Mouse (Mus musculus) liver, embryonic 13.5 days (tissue): ENCODE data around the gene Vps36. TPM values are rescaled to one million over a fixed set of nuclear protein-coding genes. Genes with fewer than 3 reads are reported as not detected.

Source experiments
- ATAC-seq: fragments of 200-750 bp; cut with Nextera tagmentation; 2 replicates; pipeline ENCODE4 v1.8.0; 2017; ENCODE audit warnings: low read depth, mild to moderate bottlenecking, moderate number of reproducible peaks, moderate library complexity
- DNase-seq: peaks from one replicate; pipeline ENCODE4 v3.0.0; 2022
- H3K27ac ChIP-seq: fragments of 300-500 bp; sonication (generic); 2 replicates; pipeline ENCODE4 v1.5.1; 2015; ENCODE audit warnings: moderate library complexity, mild to moderate bottlenecking, inconsistent platforms
- H3K27me3 ChIP-seq: fragments of 300-500 bp; sonication (generic); 2 replicates; pipeline ENCODE4 v1.6.1; 2015; ENCODE audit warnings: mild to moderate bottlenecking, inconsistent platforms
- H3K36me3 ChIP-seq: fragments of 300-500 bp; sonication (generic); 2 replicates; pipeline ENCODE4 v1.6.1; 2015; ENCODE audit warnings: mild to moderate bottlenecking, inconsistent platforms
- H3K4me1 ChIP-seq: fragments of 300-500 bp; sonication (generic); replicated peaks from 2 replicates; pipeline ENCODE4 v1.6.1; 2015; ENCODE audit warnings: inconsistent platforms
- H3K4me2 ChIP-seq: fragments of 300-500 bp; sonication (generic); 2 replicates; pipeline ENCODE4 v1.6.1; 2015; ENCODE audit warnings: inconsistent platforms, mild to moderate bottlenecking, moderate library complexity
- H3K4me3 ChIP-seq: fragments of 300-500 bp; sonication (generic); replicated peaks from 2 replicates; pipeline ENCODE4 v1.5.1; 2015; ENCODE audit warnings: mild to moderate bottlenecking, inconsistent platforms
- H3K9ac ChIP-seq: fragments of 300-500 bp; sonication (generic); 2 replicates; pipeline ENCODE4 v1.6.1; 2015; ENCODE audit warnings: mild to moderate bottlenecking, inconsistent platforms
- H3K9me3 ChIP-seq: fragments of 300-500 bp; sonication (generic); replicated peaks from 2 replicates; pipeline ENCODE4 v1.6.1; 2016; ENCODE audit warnings: inconsistent platforms
- WGBS: fragments of 180-500 bp; shearing (Covaris S2); methylation state at CpG from one replicate; pipeline ENCODE4 v1.1.7; 2015; ENCODE audit not compliant: insufficient replicate concordance; 5-methylcytosine and 5-hydroxymethylcytosine counted together
- polyA plus RNA-seq: library from polyadenylated mRNA; unstranded; fragments of >200 nt; fragmentation: Nextera tagmentation; extraction: Ambion mirVana; gene quantifications from 2 replicates; pipeline ENCODE4 v1.2.1, GENCODE M21; 2015

The Vps36 gene
- polyA plus RNA-seq, 1 experiment from 2014 or later: 11.5 TPM

DNA sequence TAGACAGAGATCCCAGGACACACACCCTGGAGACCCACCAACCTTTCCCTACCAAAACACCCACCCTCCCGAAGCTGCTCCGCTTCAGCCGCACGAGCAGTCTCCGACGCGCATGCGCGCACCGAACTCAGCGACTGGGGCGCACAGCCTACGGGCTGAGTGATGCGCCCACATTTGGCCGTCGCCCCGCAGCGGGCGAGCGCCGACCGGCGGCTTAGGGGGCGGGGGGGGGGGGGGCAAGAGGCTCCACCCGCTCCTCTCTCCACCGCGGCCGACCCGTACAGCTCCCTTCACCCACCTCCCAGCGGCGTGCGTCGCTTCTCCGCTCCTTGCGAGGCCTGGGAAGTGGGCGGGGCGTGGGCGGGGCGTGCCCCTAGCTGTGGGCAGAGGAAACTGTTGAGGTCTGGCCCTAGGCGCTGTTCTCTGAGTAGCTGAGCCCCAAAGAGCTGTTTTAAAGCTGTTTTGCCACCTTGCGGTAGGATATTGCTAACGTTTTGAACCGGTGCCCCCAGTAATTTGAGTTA is 26.5 kb upstream of the Vps36 start, which contains the start of gene Nek3:
Gene Nek3, minus strand, starts transcription at position 356 of the 524 bp plus-strand sequence.
- Histone ChIP-seq H3K4me1 (peaks cover 17% of the 10 kb centered on the region), H3K36me3 (peaks cover 35% of the 10 kb centered on the region), H3K27ac (peak within 1 kb of the TSS; percentile 45; the same call in 1 of the 2 replicates), H3K27me3 (no peaks in the 10 kb centered on the region), H3K4me2 (peak within 1 kb of the TSS; percentile 75), H3K4me3 (peak within 1 kb of the TSS; percentile 71), H3K9me3 (no peaks in the 10 kb centered on the region), H3K9ac (peak within 1 kb of the TSS; percentile 70)
- 0% methylated on average over 42 of the region's 43 CpGs for WGBS
- peak; percentile 81 for DNase-seq
- peak; percentile 98 for ATAC-seq

DNA sequence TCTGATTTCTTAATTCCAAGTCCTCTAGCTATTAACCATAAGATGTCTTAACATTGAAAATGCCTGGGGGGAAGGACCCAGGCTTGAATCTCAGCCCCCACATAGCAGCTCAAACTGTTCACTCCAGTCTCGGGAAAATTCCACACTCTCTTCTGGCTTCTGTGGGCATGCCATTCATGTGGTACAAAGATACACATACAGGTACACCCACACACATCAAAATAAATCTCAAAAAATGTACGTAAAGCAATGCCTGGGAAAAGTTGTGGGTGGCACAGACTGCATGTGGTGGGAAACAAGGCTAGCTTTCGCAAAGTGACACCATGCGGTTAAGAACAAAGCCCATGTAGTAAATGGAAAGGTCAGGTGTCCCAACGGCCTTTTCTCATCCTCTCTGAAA is 23.4 kb upstream of the Vps36 start:
- no peak for DNase-seq
- WGBS: 85% methylated on average over 5 of the region's 5 CpGs
- H3K4me2 ChIP-seq: no peak overlapping the region
- no peak overlapping the region for H3K27ac ChIP-seq
- ATAC-seq: no peak
- no peak overlapping the region for H3K4me3 ChIP-seq
- H3K4me1 ChIP-seq: peaks cover 17% of the 10 kb centered on the region
- no peaks in the 10 kb centered on the region for H3K27me3 ChIP-seq
- peaks cover 45% of the 10 kb centered on the region for H3K36me3 ChIP-seq
- no peaks in the 10 kb centered on the region for H3K9me3 ChIP-seq
- no peak overlapping the region for H3K9ac ChIP-seq

DNA sequence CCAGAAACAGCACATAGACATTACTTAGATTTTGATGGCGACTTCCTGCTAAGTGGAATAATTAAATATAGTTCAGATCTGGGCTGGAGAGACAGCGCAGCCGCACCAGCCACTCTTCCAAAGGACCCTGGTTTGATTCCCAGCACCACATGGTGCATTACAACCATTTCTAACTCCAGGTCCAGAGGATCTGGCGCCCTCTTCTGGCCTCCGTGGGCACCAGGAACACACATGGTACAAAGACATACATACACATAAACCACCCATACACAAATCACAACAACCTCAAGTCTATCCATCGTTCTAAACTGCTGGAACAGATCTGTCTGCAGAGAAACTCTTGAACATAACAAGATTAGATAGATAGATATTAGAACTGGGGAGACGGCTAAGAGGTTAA is 16.6 kb upstream of the Vps36 start:
- Histone ChIP-seq H3K4me3 (no peak overlapping the region), H3K9me3 (peaks cover 6% of the 10 kb centered on the region), H3K27me3 (no peaks in the 10 kb centered on the region), H3K4me2 (no peak overlapping the region), H3K9ac (no peak overlapping the region), H3K27ac (no peak overlapping the region), H3K4me1 (no peaks in the 10 kb centered on the region), H3K36me3 (peaks cover 59% of the 10 kb centered on the region)
- ATAC-seq (no peak), DNase-seq (no peak)
- WGBS: 91% methylated on average over 7 of the region's 7 CpGs

DNA sequence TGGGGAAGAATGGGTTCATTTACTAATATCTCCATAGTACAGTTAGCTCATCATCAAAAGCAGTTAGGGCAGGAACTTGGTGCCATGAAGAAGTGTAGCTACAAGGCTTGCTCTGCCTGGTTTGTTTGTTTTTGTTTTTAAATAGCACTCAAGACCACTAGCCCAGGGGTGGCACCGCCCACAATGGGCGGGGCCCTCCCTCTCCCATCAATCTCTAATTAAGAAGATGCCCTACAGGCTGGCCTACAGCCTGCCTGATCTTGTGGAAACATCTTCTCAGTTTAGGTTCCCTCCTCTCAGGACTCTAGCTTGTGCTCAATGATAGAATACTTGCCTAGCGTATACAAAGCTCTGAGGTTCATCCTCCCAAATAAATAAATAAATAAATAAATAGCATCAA is 7.7 kb upstream of the Vps36 start:
- Histone ChIP-seq H3K36me3 (peaks cover 4% of the 10 kb centered on the region; the same call in 1 of the 2 replicates), H3K27ac (peak overlapping the region; percentile 87), H3K27me3 (0 out of 2 replicates have a peak, but pooled peaks cover 6% of the 10 kb centered on the region), H3K4me3 (peak overlapping the region; percentile 77), H3K4me1 (peaks cover 28% of the 10 kb centered on the region), H3K9me3 (no peaks in the 10 kb centered on the region), H3K9ac (peak overlapping the region; percentile 85), H3K4me2 (peak overlapping the region; percentile 92)
- WGBS: 2% methylated on average over 3 of the region's 3 CpGs
- DNase-seq (peak; percentile 61), ATAC-seq (peak; percentile 79)

DNA sequence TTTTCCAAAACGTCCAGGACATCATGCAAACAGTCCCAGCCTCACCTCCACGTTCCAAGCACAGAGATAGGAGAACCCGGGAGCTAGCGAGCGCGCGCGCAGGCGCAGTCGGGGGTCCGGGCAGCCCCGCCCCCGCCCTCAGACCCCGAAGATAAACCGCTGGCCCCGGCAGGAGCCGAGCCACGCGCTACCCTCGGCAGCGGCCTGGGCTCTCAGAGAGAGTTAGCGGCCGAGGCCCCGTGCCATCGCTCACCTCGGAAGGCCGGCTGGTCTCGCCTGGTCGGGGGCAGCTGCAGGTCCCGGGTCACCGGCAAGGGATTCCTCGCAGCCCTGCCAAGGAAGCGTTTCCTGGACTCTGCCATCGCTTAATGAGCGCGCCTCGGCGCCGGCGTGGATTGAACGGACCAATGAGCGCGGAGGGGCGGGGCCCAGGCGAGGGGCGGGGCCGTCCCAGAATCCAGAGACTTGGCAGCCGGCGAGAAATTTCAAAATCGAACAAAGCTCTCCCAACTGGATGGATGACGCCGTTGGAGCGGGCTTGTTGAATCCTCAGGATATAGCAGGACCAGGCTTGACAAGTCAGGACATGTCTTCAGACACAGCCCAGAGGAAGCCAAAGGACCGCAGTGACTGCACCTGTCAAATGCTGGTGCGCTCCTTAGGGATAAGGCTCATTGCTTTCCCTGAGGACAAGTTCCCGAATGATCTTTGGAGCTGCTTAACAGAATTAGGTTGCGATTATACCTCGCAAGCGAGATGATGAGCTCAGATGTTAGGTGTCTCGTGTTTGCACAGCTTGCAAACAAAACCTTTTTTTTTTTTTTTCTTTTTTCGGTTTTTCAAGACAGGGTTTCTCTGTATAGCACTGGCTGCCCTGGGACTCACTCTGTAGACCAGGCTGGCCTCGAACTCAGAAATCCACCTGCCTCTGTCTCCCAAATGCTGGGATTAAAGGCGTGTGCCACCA is 6.9 kb upstream of the Vps36 start, which contains the start of gene Ckap2:
Gene Ckap2, minus strand, starts transcription at position 389 of the 967 bp plus-strand sequence.
- WGBS: 2% methylated on average over 63 of the region's 63 CpGs
- H3K27ac ChIP-seq: peak within 1 kb of the TSS; percentile 87
- H3K9ac ChIP-seq: peak within 1 kb of the TSS; percentile 85
- H3K4me1 ChIP-seq: peaks cover 28% of the 10 kb centered on the region
- no peaks in the 10 kb centered on the region for H3K9me3 ChIP-seq
- H3K27me3 ChIP-seq: 0 out of 2 replicates have a peak, but pooled peaks cover 6% of the 10 kb centered on the region
- peak; percentile 93 for ATAC-seq
- peak within 1 kb of the TSS; percentile 92 for H3K4me2 ChIP-seq
- peak within 1 kb of the TSS; percentile 77 for H3K4me3 ChIP-seq
- DNase-seq: peak; percentile 89
- H3K36me3 ChIP-seq: no peaks in the 10 kb centered on the region

DNA sequence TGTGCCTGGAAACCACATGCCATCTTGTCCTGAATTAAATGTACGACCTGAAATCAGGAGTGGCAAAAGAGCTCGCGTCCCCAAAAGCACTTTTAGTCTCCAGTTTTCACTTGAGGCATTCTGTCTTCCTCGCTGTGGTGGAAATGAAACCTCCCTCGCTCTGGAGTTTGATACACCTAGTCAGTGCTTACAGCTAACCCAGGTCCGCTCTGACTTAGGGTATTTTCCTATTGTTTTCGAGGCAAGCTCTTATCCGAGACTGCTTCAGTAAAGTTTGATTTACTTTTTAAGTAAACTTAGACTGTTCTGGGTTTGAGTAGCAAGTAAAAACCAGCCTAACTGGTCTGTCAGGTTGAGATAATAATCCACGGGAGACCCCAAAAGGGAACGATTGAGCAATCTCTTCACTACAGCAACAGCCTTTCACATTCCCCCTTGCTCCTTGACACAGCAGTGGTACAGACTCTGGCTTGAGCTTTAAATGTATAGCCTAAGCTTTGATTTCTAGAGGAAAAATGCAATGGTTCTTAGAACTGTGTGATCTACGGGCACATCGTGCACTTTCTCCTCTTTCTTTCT is 912 bp downstream of the Vps36 start:
- WGBS: 10% methylated on average over 12 of the region's 12 CpGs
- Histone ChIP-seq H3K4me3 (peak overlapping the region; percentile 83), H3K9me3 (no peaks in the 10 kb centered on the region), H3K4me2 (peak overlapping the region; percentile 85), H3K27me3 (0 out of 2 replicates have a peak, but pooled peaks cover under 1% of the 10 kb centered on the region), H3K9ac (peak overlapping the region; percentile 92), H3K27ac (peak overlapping the region; percentile 88), H3K36me3 (no peaks in the 10 kb centered on the region), H3K4me1 (peaks cover 20% of the 10 kb centered on the region)
- 0 out of 2 replicates have a peak, but pooled peaks have one; percentile 18 for ATAC-seq
- DNase-seq: peak; percentile 6

DNA sequence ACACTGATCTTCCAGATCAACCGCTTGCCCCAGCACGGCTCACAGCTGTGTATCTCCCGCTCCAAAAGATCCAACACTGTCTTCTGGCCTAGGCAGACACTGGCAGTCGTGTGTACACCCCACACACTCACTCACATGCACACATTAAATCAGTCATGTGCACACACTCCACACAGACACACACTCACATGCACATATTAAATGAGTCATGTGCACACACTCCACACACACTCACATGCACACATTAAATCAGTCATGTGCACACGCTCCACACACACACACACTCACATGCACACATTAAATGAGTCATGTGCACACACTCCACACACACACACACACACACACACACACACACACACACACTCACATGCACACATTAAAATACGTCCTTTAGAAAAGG is 5.3 kb downstream of the Vps36 start:
- H3K9ac ChIP-seq: no peak overlapping the region
- H3K9me3 ChIP-seq: no peaks in the 10 kb centered on the region
- no peak for DNase-seq
- WGBS: 75% methylated on average over 6 of the region's 6 CpGs
- no peak for ATAC-seq
- H3K4me3 ChIP-seq: no peak overlapping the region
- peaks cover 16% of the 10 kb centered on the region for H3K36me3 ChIP-seq
- no peak overlapping the region for H3K27ac ChIP-seq
- H3K4me1 ChIP-seq: peaks cover 14% of the 10 kb centered on the region
- no peak overlapping the region for H3K4me2 ChIP-seq
- no peaks in the 10 kb centered on the region for H3K27me3 ChIP-seq

DNA sequence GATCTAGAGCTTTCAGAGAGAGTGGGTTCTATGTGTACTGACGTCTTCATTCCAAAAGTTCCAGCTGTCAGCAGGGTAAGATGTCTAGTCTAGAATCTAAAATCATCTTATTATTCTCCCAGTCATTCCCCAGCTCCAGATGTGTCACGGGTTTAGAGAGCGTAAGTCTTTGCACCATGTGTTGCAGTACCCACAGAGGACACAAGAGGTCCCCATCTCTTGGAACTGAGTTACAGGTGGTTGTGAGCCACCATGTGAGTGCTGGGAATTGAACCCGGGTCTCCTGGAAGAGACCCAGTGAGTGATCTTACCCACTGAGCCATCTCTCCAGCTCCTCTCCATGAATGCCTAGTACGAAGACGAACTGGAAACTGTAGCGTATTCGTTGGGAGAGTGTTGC is 6.9 kb downstream of the Vps36 start:
- Histone ChIP-seq H3K4me2 (no peak overlapping the region), H3K27ac (no peak overlapping the region), H3K27me3 (no peaks in the 10 kb centered on the region), H3K9ac (no peak overlapping the region), H3K4me1 (peaks cover 4% of the 10 kb centered on the region), H3K36me3 (peaks cover 16% of the 10 kb centered on the region), H3K4me3 (no peak overlapping the region), H3K9me3 (no peaks in the 10 kb centered on the region)
- no peak for DNase-seq
- WGBS: 90% methylated on average over 8 of the region's 8 CpGs
- no peak for ATAC-seq

DNA sequence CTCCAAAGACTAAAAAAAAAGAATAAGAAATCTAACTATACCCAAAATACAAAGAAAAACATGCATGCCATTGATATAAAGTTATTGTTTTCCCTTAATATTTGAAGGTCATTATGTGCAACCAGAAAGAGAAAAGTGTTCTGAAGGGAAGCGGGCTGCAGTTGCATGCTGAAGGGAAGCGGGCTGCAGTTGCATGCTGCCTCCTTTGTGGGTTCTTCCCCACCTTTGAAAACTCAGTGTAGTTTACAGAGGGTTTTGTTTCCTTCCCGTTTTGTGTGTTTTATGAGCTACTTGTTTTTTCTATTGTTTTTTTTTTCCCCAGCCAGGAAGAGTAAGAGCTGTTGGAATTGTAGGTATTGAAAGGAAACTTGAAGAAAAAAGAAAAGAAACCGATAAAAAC is 14.9 kb downstream of the Vps36 start:
- Histone ChIP-seq H3K9ac (no peak overlapping the region), H3K9me3 (no peaks in the 10 kb centered on the region), H3K27ac (no peak overlapping the region), H3K4me2 (no peak overlapping the region), H3K36me3 (peaks cover 11% of the 10 kb centered on the region), H3K27me3 (no peaks in the 10 kb centered on the region), H3K4me3 (no peak overlapping the region), H3K4me1 (peaks cover 22% of the 10 kb centered on the region)
- DNase-seq (no peak), ATAC-seq (no peak)
- WGBS: 43% methylated on average over 4 of the region's 4 CpGs

DNA sequence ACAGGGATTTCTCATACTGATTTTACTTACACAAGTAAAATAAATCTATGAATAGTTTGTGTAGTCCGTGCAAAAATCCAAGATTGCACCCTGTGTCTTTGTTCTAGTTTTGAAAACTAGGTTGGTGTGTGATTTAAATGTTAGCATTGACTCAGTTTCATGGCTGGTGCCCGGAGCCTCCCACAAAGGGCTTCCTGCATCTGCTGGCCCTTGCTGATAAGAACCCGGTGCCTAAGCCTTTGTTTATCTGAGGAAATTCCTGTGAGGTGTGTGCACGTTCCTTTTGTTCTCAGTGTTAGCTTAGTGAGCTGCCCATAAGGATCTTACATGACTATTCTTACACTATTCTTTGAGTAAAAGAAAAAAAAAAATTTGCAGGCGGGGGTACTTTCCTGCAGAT is 16.4 kb downstream of the Vps36 start:
- H3K9me3 ChIP-seq: no peaks in the 10 kb centered on the region
- peaks cover 15% of the 10 kb centered on the region for H3K36me3 ChIP-seq
- H3K4me2 ChIP-seq: no peak overlapping the region
- H3K9ac ChIP-seq: no peak overlapping the region
- ATAC-seq (peak; percentile 82), DNase-seq (peak; percentile 41)
- H3K4me3 ChIP-seq: no peak overlapping the region
- peaks cover 22% of the 10 kb centered on the region for H3K4me1 ChIP-seq
- WGBS: 4% methylated on average over 5 of the region's 5 CpGs
- H3K27ac ChIP-seq: no peak overlapping the region
- no peaks in the 10 kb centered on the region for H3K27me3 ChIP-seq

DNA sequence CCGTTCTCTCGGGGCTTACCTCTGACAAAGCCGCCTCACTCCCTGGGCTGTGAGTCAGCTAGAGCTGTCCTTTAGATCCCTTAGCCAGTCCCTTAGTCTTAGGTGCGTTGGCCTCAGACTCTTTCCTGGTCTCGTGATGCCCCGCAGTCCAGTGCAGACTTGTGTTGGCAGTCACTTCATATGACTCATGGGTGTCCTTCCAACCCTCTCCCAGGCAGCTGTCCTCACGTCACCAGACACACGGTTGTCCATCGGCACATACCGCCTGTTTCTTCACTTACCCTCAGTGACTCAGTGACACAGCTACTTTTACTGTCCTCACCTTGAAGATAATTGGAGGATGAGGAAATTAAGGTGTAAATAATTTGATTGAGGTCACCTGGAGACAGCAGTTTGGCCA is 22.2 kb downstream of the Vps36 start:
- no peaks in the 10 kb centered on the region for H3K9me3 ChIP-seq
- H3K4me2 ChIP-seq: no peak overlapping the region
- no peak overlapping the region for H3K27ac ChIP-seq
- no peak overlapping the region for H3K4me3 ChIP-seq
- ATAC-seq (no peak), DNase-seq (no peak)
- H3K27me3 ChIP-seq: no peaks in the 10 kb centered on the region
- peaks cover 41% of the 10 kb centered on the region for H3K36me3 ChIP-seq
- WGBS: 88% methylated on average over 10 of the region's 10 CpGs
- no peak overlapping the region for H3K9ac ChIP-seq
- H3K4me1 ChIP-seq: peaks cover under 1% of the 10 kb centered on the region
